Mouse (Mus musculus) lung, embryonic 16.5 days (tissue): ENCODE measurements at regions not wholly inside any gene's neighbourhood (a gene's known extent, or its start where the extent isn't known, plus 50 kb on each side); places are given as distances from the start of the nearest gene placed in this dataset.

ENCODE experiments used
- ATAC-seq: fragments of 200-750 bp; cut with Nextera tagmentation; 2 replicates; pipeline ENCODE4 v1.8.0; 2017; ENCODE audit warnings: low read depth, mild to moderate bottlenecking, moderate library complexity
- H3K27ac ChIP-seq: fragments of 300-500 bp; sonication (generic); 2 replicates; pipeline ENCODE4 v1.5.1; 2014; ENCODE audit warnings: mild to moderate bottlenecking, control low read depth, low read length
- H3K27me3 ChIP-seq: fragments of 300-500 bp; sonication (generic); 2 replicates; pipeline ENCODE4 v1.6.1; 2014; ENCODE audit warnings: low read depth, low read length, mixed read lengths; ENCODE audit not compliant: control insufficient read depth, insufficient read depth
- H3K36me3 ChIP-seq: fragments of 300-500 bp; sonication (generic); 2 replicates; pipeline ENCODE4 v1.6.1; 2014; ENCODE audit warnings: low read length; ENCODE audit not compliant: control insufficient read depth, insufficient read depth
- H3K4me1 ChIP-seq: fragments of 300-500 bp; sonication (generic); replicated peaks from 2 replicates; pipeline ENCODE4 v1.6.1; 2014; ENCODE audit warnings: low read length, mixed read lengths; ENCODE audit not compliant: control insufficient read depth, insufficient read depth
- H3K4me2 ChIP-seq: fragments of 300-500 bp; sonication (generic); 2 replicates; pipeline ENCODE4 v1.6.1; 2014; ENCODE audit warnings: low read depth, low read length, control low read depth
- H3K4me3 ChIP-seq: fragments of 300-500 bp; sonication (generic); 2 replicates; pipeline ENCODE4 v1.5.1; 2014; ENCODE audit warnings: mild to moderate bottlenecking, low read length, control low read depth
- H3K9ac ChIP-seq: fragments of 300-500 bp; sonication (generic); 2 replicates; pipeline ENCODE4 v1.6.1; 2014; ENCODE audit warnings: low read length, control low read depth
- H3K9me3 ChIP-seq: fragments of 300-500 bp; sonication (generic); 2 replicates; pipeline ENCODE4 v1.6.1; 2016; ENCODE audit warnings: low read length; ENCODE audit not compliant: control insufficient read depth
- WGBS: fragments of 180-500 bp; shearing (Covaris S2); extraction: QIAGEN DNeasy Blood & Tissue Kit; methylation state at CpG from one replicate; pipeline ENCODE4 v1.1.7; 2014; 5-methylcytosine and 5-hydroxymethylcytosine counted together

GRCm38 (mm10) chr13:84878178-84878849 is 310.9 kb upstream of the Ccnh start:
- H3K36me3 ChIP-seq = no peaks in the 10 kb centered on the region
- no peaks in the 10 kb centered on the region for H3K9me3 ChIP-seq
- no peak overlapping the region for H3K27ac ChIP-seq
- no peak overlapping the region for H3K4me2 ChIP-seq
- no peaks in the 10 kb centered on the region for H3K27me3 ChIP-seq
- H3K9ac ChIP-seq = no peak overlapping the region
- H3K4me1 ChIP-seq = no peaks in the 10 kb centered on the region
- H3K4me3 ChIP-seq = no peak overlapping the region
- peak; percentile 64 for ATAC-seq
- 62% methylated on average over 1 of the region's 1 CpGs for WGBS

DNA sequence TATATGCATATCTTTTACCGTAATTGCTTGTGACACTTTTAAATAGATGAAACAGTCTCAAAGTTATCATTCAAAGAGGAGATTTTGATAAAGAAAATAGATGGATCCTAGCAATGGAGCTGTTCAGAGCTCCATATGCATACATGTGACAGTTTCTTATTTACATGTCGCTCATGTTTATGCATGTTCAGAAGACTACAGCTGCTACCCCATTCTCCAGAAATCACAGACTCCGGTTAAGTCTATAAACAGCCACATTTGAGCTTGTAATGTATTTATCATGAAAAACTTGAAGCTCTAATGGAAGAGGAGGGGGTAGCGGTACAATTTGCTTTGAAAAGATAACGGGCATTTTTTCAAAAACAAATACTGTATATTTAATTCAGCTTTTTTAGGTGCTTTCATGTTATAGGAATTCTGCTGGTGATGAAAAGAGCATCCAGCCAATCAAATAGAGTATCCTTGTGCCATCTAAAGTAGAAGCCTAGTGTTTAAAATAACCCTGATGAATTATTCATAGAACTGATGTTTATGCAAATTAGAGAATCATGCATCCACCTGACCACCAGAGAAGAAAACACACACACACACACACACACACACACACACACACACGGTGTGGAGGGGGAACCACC is 283.7 kb upstream of the Ccnh start:
- Histone ChIP-seq H3K9ac (no peak overlapping the region), H3K4me1 (no peaks in the 10 kb centered on the region), H3K27me3 (no peaks in the 10 kb centered on the region), H3K27ac (no peak overlapping the region), H3K4me3 (no peak overlapping the region), H3K9me3 (no peaks in the 10 kb centered on the region), H3K4me2 (no peak overlapping the region), H3K36me3 (no peaks in the 10 kb centered on the region)
- ATAC-seq = no peak
- 73% methylated on average over 6 of the region's 6 CpGs for WGBS

GRCm38 (mm10) chr13:84905994-84906393 is 283.2 kb upstream of the Ccnh start:
- H3K36me3 ChIP-seq = no peaks in the 10 kb centered on the region
- H3K9me3 ChIP-seq = no peaks in the 10 kb centered on the region
- ATAC-seq = no peak
- H3K4me2 ChIP-seq = no peak overlapping the region
- no peak overlapping the region for H3K9ac ChIP-seq
- no peak overlapping the region for H3K27ac ChIP-seq
- H3K27me3 ChIP-seq = no peaks in the 10 kb centered on the region
- 57% methylated on average over 3 of the region's 3 CpGs for WGBS
- no peak overlapping the region for H3K4me3 ChIP-seq
- H3K4me1 ChIP-seq = no peaks in the 10 kb centered on the region

- Histone ChIP-seq H3K4me2 (no peak overlapping the region), H3K4me3 (no peak overlapping the region), H3K27ac (no peak overlapping the region), H3K4me1 (no peaks in the 10 kb centered on the region), H3K9me3 (no peaks in the 10 kb centered on the region), H3K36me3 (no peaks in the 10 kb centered on the region), H3K9ac (no peak overlapping the region), H3K27me3 (no peaks in the 10 kb centered on the region)
- ATAC-seq = no peak
- 79% methylated on average over 1 of the region's 1 CpGs for WGBS
Observed at GRCm38 (mm10) chr13:84931271-84931670, 257.9 kb upstream of the Ccnh start.

- no peaks in the 10 kb centered on the region for H3K27me3 ChIP-seq
- no peak overlapping the region for H3K4me3 ChIP-seq
- H3K36me3 ChIP-seq = no peaks in the 10 kb centered on the region
- no peak overlapping the region for H3K27ac ChIP-seq
- no peaks in the 10 kb centered on the region for H3K9me3 ChIP-seq
- ATAC-seq = no peak
- H3K4me2 ChIP-seq = no peak overlapping the region
- no peaks in the 10 kb centered on the region for H3K4me1 ChIP-seq
- H3K9ac ChIP-seq = no peak overlapping the region
- 61% methylated on average over 1 of the region's 1 CpGs for WGBS
Observed at GRCm38 (mm10) chr13:84935610-84936009, 253.6 kb upstream of the Ccnh start.

- 72% methylated on average over 7 of the region's 7 CpGs for WGBS
Observed at GRCm38 (mm10) chr13:84939695-84940094, 249.5 kb upstream of the Ccnh start.

GRCm38 (mm10) chr13:84940936-84941335 is 248.3 kb upstream of the Ccnh start:
- no peak overlapping the region for H3K9ac ChIP-seq
- H3K27me3 ChIP-seq = no peaks in the 10 kb centered on the region
- no peak overlapping the region for H3K27ac ChIP-seq
- H3K4me3 ChIP-seq = no peak overlapping the region
- no peaks in the 10 kb centered on the region for H3K4me1 ChIP-seq
- no peak overlapping the region for H3K4me2 ChIP-seq
- ATAC-seq = no peak
- no peaks in the 10 kb centered on the region for H3K9me3 ChIP-seq
- H3K36me3 ChIP-seq = no peaks in the 10 kb centered on the region
- 100% methylated on average over 1 of the region's 1 CpGs for WGBS

More at GRCm38 (mm10) chr13:84939695-84940094, 249.5 kb upstream of the Ccnh start:
- no peak for ATAC-seq
- Histone ChIP-seq H3K4me2 (no peak overlapping the region), H3K36me3 (no peaks in the 10 kb centered on the region), H3K4me1 (no peaks in the 10 kb centered on the region), H3K9ac (no peak overlapping the region), H3K27me3 (no peaks in the 10 kb centered on the region), H3K27ac (no peak overlapping the region), H3K4me3 (no peak overlapping the region), H3K9me3 (no peaks in the 10 kb centered on the region)

GRCm38 (mm10) chr13:84950873-84951272 is 238.3 kb upstream of the Ccnh start:
- Histone ChIP-seq H3K4me2 (no peak overlapping the region), H3K9me3 (no peaks in the 10 kb centered on the region), H3K27me3 (no peaks in the 10 kb centered on the region), H3K9ac (no peak overlapping the region), H3K27ac (no peak overlapping the region), H3K4me1 (no peaks in the 10 kb centered on the region), H3K36me3 (no peaks in the 10 kb centered on the region), H3K4me3 (no peak overlapping the region)
- 51% methylated on average over 1 of the region's 1 CpGs for WGBS
- no peak for ATAC-seq

DNA sequence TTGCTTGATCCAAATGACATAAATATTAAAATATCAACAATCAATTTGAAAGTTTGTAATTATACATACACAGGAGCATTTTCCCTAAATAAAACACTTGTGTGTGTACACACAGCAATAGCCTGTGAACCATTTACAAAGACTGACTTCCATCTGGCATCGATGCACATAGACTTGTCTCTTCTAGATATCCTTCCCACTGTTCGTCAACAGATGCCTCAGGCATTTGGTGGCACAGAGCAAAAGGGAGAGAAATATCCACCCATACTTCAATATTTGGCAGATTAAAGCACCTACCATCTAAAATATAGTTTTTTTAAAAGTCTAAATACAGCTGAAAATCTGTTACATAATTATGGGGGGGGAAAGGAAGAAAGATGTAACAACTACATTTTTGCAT is 236.0 kb upstream of the Ccnh start:
- no peaks in the 10 kb centered on the region for H3K9me3 ChIP-seq
- H3K36me3 ChIP-seq = no peaks in the 10 kb centered on the region
- H3K9ac ChIP-seq = no peak overlapping the region
- WGBS = 80% methylated on average over 2 of the region's 2 CpGs
- ATAC-seq = no peak
- H3K4me1 ChIP-seq = no peaks in the 10 kb centered on the region
- no peak overlapping the region for H3K27ac ChIP-seq
- no peak overlapping the region for H3K4me2 ChIP-seq
- H3K27me3 ChIP-seq = no peaks in the 10 kb centered on the region
- no peak overlapping the region for H3K4me3 ChIP-seq
